Mouse (Mus musculus) liver, adult (tissue): ENCODE results near the gene Hexb.

Experiments
- GATA4 ChIP-seq: IDR thresholded peaks from 2 replicates; pipeline ENCODE4 v1.6.1; 2014; ENCODE audit warnings: mild to moderate bottlenecking, low read length; ENCODE audit not compliant: insufficient replicate concordance

Hexb gene

GRCm38 (mm10) chr13:97201076-97201475 is 2.9 kb upstream of the Hexb start:
- TF ChIP-seq GATA4: no peak

- TF ChIP-seq GATA4: no peak
These were observed 966 bp upstream of the Hexb start for GRCm38 (mm10) chr13:97199123-97199522.

DNA sequence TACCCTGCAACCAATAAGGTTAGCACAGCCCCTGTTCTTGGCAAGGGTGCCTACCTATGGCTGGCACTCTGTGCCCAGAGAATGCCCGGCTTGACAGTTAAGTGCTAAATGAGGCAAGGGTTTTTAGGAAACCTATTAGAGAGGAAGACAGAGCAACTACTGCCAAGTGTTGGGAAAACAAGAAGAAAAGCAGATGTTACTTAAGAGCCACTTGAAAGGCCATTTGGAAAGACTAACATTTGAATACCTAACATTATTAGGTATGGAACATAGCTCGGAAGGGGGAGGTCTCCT is 1.3 kb downstream of the Hexb start:
- no peak for TF ChIP-seq GATA4

DNA sequence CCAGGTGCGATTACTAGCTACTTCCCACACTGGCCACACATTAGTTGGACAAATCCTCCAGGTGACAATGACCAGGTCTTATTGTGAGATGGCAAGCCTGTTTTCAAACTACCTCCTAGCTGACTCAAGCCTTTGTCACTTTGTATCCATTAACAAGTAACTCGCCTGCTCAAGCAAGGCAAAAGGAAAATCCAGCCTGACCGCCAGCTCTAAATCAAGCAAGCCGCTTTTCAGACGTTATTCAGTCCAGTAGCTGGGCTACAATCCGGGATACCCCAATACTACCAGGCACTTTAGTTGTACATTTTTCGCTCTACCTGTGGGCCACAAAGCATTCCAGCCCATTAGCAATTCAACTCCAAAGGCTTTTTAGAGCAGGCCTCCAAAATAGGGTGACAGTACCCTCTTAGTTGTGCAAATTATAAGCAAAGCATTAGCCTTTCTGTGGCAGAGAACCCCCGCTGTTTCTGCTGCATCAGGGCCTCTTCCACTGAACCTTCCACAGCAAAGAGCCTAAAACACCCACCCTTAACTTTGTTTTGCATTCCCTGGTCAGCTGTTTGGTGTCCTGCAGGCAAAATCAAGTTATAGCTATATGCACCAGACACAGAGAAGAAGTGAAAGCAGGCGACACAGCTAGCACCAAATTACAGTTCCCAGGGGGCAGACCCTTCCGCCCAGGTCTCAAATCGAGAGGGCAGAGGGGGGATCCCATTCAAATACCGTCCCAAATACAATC is 1.8 kb downstream of the Hexb start:
- TF ChIP-seq GATA4: no peak

DNA sequence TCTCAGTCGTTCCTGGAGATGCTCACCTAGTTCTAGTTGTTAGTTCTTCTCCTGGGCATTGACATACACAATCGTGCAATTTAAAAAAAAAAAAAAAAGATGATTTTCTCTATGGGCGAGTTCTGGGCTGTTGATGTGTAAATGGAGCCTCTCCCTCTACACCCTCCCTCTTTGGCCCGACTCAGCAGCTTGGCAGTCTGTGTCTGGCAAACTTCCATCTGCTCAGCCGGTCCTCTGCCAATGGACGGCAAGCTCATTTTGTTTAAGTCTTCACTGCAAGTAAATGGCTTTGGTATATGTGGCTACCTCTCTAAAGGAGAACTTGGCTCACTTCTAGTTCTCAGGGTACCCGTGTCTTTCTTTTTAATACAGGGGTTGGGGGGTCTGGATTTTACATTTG is 4.7 kb downstream of the Hexb start:
- no peak for TF ChIP-seq GATA4

- no peak for TF ChIP-seq GATA4
These were observed 5.5 kb downstream of the Hexb start for GRCm38 (mm10) chr13:97192649-97193048.

- no peak for TF ChIP-seq GATA4
These were observed 10.5 kb downstream of the Hexb start for GRCm38 (mm10) chr13:97187693-97188092.

- TF ChIP-seq GATA4: no peak
These were observed 11.8 kb downstream of the Hexb start for GRCm38 (mm10) chr13:97186346-97186745.

DNA sequence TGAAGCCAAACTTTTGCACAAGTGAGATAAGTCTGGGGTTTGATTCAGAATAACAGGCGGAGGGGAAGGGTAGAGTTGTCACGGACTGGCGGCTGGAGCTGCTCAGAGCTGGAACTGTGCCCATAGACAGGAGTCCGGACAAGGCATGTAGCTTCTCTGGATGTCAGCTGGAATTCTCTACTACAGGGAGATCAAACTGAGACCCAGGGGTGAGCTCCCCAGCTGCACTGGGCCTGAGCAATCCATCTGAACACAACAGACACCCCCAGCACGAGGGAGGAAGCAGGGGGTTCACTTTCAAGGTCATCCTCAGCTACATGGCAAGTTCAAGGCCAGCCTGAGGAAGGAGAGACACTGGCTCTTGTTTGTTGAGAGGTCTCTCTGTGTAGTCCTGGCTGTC is 13.5 kb downstream of the Hexb start:
- TF ChIP-seq GATA4: no peak

DNA sequence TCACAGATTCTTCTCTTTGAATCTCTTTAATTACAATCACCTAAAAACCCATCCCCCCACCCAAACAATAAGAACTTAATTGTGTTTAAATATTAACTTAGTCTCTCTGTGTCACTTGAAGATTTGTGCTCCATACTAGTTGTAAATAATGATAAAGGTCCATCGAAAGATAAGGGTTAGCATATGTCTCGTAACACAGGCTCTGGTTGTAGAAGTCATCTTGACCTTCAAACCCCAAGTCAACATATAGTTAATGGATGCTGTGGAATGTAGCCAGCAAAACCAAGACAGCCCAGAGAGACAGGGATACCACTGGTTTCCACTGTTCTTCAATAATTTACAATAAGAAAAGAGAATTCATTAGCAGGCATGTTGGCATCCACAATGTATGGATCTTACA is 14.0 kb downstream of the Hexb start:
- TF ChIP-seq GATA4: no peak

- TF ChIP-seq GATA4: no peak
These were observed 15.3 kb downstream of the Hexb start for GRCm38 (mm10) chr13:97182821-97183220.

GRCm38 (mm10) chr13:97180113-97180828 is 17.9 kb downstream of the Hexb start:
- TF ChIP-seq GATA4: no peak

DNA sequence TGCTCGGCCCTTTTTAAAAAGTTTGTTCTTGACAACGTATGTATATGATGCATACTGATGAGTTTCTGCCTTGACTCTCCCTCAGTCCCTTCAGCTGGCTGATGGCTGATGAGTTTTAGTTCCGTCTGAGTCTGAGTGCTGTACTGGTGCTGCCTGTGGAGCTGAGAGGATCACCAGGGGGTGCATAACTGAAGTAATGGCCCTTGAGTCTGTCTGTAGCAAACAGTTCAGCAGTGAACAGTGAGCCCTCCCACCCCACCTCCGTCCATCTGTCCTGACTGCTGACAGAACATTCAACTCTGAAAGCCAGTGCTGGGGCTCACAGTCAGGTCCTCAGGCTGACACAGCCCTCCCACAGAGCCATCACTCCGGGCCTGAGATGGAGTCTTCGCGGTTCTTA is 19.2 kb downstream of the Hexb start:
- TF ChIP-seq GATA4: no peak

DNA sequence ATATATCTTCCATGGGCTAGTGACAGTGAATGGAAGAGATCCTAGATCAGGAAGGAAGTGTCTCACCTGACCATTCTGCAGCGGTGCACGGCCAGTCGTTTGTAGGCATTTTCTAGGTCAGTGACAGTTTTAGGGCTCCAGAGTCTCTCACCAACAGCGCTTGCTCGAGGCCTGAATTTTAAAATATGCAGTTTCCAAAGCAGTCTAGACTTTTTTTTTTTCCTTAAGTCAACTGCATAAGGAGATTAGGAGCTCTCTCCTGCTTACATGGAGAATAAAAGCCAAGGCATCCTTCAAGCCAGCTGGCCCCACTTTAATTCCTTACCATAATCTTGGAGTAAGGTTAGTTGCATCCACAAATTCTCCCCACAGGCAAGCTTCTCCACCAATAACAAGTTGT is 21.4 kb downstream of the Hexb start:
- TF ChIP-seq GATA4: no peak

DNA sequence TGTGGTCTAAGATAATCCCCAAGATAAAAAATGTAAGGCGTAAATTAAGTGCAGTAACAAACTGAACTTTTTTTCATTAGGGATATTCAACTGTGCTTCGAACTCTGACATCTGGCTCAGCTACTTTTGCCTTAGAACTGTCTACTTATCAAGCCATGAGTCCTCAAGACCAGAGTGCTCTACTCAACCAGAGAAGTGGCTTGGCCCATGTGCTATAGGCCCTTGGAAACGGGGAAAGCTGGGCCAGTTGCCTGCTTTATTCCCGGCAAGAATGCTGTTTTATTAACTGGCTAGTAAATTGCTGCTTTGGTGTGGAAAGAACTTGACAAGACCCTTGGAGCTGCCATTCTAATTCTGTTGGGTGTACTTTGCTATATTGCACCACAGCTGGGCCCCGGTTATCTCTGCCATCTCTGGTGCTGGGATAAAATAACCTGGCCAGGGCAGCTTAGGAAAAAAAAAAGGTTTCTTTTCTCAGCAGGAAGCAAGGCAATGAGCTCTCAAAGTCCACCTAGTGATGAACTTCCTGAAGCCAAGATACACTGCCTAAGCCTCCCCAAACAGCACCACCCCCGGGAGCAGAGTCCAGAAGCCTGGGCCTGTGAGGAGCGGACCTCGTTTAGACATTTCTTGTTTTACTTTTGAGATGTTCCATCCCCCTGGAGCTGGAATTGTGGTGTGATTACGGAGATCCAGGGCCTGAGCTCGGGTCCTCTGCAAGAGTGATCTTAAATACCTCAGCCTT is 22.5 kb downstream of the Hexb start:
- peak; percentile 76; the same call in 1 of the 2 replicates for TF ChIP-seq GATA4

GRCm38 (mm10) chr13:97145834-97146233 is 52.3 kb downstream of the Hexb start:
- TF ChIP-seq GATA4: no peak

DNA sequence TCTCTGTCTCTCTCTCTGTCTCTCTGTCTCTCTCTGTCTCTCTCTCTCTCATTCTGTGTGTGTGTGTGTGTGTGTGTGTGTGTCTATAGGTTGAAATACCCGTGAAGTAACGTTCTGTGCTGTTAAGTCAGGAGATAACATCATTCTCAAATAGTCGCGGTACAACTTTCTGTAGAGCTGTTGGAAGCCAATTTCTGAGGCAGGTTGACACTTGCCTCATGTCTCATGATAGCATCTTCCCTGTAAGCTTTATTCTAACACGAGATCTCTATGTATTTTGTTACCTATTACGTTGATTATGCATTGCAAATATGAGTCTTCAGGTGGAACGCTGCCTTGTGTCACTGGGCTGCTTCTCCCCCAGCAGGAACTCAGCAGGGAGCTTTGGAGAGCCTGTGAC is 55.8 kb downstream of the Hexb start:
- TF ChIP-seq GATA4: no peak
